Mouse (Mus musculus) liver, adult 2 months (tissue): ENCODE data around the gene Itga3. TPM values are rescaled to one million over a fixed set of nuclear protein-coding genes. Genes with fewer than 3 reads are reported as not detected.

ENCODE experiments used
- DNase-seq: peaks from one replicate; pipeline ENCODE4 v3.0.0-alpha.2; 2011; ENCODE audit warnings: low read depth, low spot score; ENCODE audit errors: extremely low read depth
- H3K27ac ChIP-seq: fragments of 200-500 bp; replicated peaks from 2 replicates; pipeline ENCODE4 v1.5.1; 2012; ENCODE audit warnings: low read depth, mild to moderate bottlenecking, control low read depth, inconsistent platforms, low read length; ENCODE audit not compliant: insufficient read depth
- H3K27me3 ChIP-seq: fragments of 200-500 bp; 2 replicates; pipeline ENCODE4 v1.6.1; 2012; ENCODE audit warnings: mild to moderate bottlenecking, moderate library complexity, low read length, inconsistent platforms; ENCODE audit not compliant: control insufficient read depth, insufficient read depth
- H3K36me3 ChIP-seq: fragments of 200-500 bp; 2 replicates; pipeline ENCODE4 v1.6.1; 2012; ENCODE audit warnings: low read length, inconsistent platforms; ENCODE audit not compliant: control insufficient read depth, insufficient read depth
- H3K4me1 ChIP-seq: fragments of 200-500 bp; 2 replicates; pipeline ENCODE4 v1.6.1; 2011; ENCODE audit warnings: low read length; ENCODE audit not compliant: control insufficient read depth, insufficient read depth
- H3K4me3 ChIP-seq: fragments of 200-500 bp; 2 replicates; pipeline ENCODE4 v1.5.1; 2011; ENCODE audit warnings: low read depth, mild to moderate bottlenecking, control low read depth, low read length, moderate library complexity; ENCODE audit not compliant: insufficient read depth
- H3K79me2 ChIP-seq: fragments of 200-500 bp; 2 replicates; pipeline ENCODE4 v1.6.1; 2012; ENCODE audit warnings: inconsistent platforms, mild to moderate bottlenecking, low read length, moderate library complexity; ENCODE audit not compliant: control insufficient read depth, insufficient read depth
- H3K9ac ChIP-seq: fragments of 200-500 bp; 2 replicates; pipeline ENCODE4 v1.6.1; 2012; ENCODE audit warnings: low read depth, mild to moderate bottlenecking, control low read depth, inconsistent platforms, low read length
- CTCF ChIP-seq: fragments of 200-500 bp; IDR thresholded peaks from 2 replicates; pipeline ENCODE4 v1.5.1; 2011; ENCODE audit warnings: low read depth, low read length, control low read depth
- POLR2A ChIP-seq: fragments of 200-500 bp; IDR thresholded peaks from 2 replicates; pipeline ENCODE4 v1.6.1; 2011; ENCODE audit warnings: low read length, control low read depth; ENCODE audit not compliant: insufficient read depth; ENCODE audit errors: extremely low read depth
- WGBS: fragments of 180-500 bp; shearing (Covaris S2); methylation state at CpG from one replicate; pipeline ENCODE4 v1.1.7; 2018; 5-methylcytosine and 5-hydroxymethylcytosine counted together
- polyA plus RNA-seq: library from polyadenylated mRNA; depleted of rRNA; stranded (reverse); fragments of >200 nt; gene quantifications from 2 replicates; pipeline ENCODE4 v1.2.3, GENCODE M21; 2012
- total RNA-seq: library from RNA; depleted of rRNA; stranded (reverse); fragments of >200 nt; gene quantifications from 2 replicates; pipeline ENCODE4 v1.2.3, GENCODE M21; 2014

Itga3 gene
- total and polyA plus RNA-seq, 2 experiments: 2.6 to 5.7 TPM

DNA sequence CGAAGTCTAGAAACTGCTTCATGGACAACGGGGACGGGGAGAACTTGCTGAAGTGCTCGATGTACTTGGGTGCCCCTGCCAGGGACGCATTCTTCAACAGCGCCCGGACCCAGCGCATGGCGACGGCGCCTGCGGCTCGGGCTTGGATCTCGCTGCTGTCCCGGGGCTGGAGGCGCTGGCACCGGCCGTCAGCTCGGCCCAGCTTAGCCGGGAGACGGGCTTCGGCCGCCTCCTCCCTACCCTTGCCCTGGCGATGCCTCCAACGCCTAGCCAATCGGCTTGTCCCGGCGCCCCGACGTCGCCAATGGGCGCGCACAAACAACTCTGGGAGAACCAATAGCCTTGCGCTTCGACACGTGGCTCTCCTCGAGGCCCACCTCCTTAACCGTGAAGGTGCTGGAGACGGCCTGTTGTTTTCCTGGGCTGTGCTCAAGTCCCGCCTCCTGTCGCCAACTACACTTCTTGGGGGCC, 35.4 kb downstream of the Itga3 start, which contains the start of gene Pdk2:
Pdk2 (minus strand) TSS at position 216 of the 471 bp plus-strand sequence.
- Histone ChIP-seq H3K9ac (peak within 1 kb of the TSS; percentile 92), H3K27me3 (no peaks in the 10 kb centered on the region), H3K27ac (peak within 1 kb of the TSS; percentile 91), H3K4me3 (peak within 1 kb of the TSS; percentile 84), H3K4me1 (peaks cover 20% of the 10 kb centered on the region), H3K36me3 (peaks cover 5% of the 10 kb centered on the region; the same call in 1 of the 2 replicates), H3K79me2 (no peaks in the 10 kb centered on the region)
- TF ChIP-seq CTCF (no peak), POLR2A (peak; percentile 98)
- under 1% methylated on average over 41 of the region's 41 CpGs for WGBS
- DNase-seq: peak; percentile 97

GRCm38 (mm10) chr11:95040491-95041138, 36.0 kb downstream of the Itga3 start:
- H3K4me1 ChIP-seq: peaks cover 20% of the 10 kb centered on the region
- no peaks in the 10 kb centered on the region for H3K79me2 ChIP-seq
- peak; percentile 94 for DNase-seq
- H3K27ac ChIP-seq: peak overlapping the region; percentile 91
- no peak for TF ChIP-seq CTCF
- TF ChIP-seq POLR2A: peak; percentile 64; the same call in 1 of the 2 replicates
- H3K9ac ChIP-seq: peak overlapping the region; percentile 92
- H3K27me3 ChIP-seq: no peaks in the 10 kb centered on the region
- under 1% methylated on average over 20 of the region's 20 CpGs for WGBS
- peak overlapping the region; percentile 84 for H3K4me3 ChIP-seq
- peaks cover 5% of the 10 kb centered on the region; the same call in 1 of the 2 replicates for H3K36me3 ChIP-seq

- peak; percentile 54 for DNase-seq
- Histone ChIP-seq H3K27ac (peak overlapping the region; percentile 91), H3K36me3 (peaks cover 5% of the 10 kb centered on the region; the same call in 1 of the 2 replicates), H3K79me2 (no peaks in the 10 kb centered on the region), H3K9ac (peak overlapping the region; percentile 92), H3K4me1 (peaks cover 20% of the 10 kb centered on the region), H3K4me3 (peak overlapping the region; percentile 84; the same call in 1 of the 2 replicates), H3K27me3 (no peaks in the 10 kb centered on the region)
- 61% methylated on average over 4 of the region's 4 CpGs for WGBS
- no peak for TF ChIP-seq POLR2A
- TF ChIP-seq CTCF: no peak
These were observed 36.8 kb downstream of the Itga3 start for GRCm38 (mm10) chr11:95039766-95040165.

GRCm38 (mm10) chr11:95038818-95039655, 37.6 kb downstream of the Itga3 start:
- 62% methylated on average over 13 of the region's 13 CpGs for WGBS

DNA sequence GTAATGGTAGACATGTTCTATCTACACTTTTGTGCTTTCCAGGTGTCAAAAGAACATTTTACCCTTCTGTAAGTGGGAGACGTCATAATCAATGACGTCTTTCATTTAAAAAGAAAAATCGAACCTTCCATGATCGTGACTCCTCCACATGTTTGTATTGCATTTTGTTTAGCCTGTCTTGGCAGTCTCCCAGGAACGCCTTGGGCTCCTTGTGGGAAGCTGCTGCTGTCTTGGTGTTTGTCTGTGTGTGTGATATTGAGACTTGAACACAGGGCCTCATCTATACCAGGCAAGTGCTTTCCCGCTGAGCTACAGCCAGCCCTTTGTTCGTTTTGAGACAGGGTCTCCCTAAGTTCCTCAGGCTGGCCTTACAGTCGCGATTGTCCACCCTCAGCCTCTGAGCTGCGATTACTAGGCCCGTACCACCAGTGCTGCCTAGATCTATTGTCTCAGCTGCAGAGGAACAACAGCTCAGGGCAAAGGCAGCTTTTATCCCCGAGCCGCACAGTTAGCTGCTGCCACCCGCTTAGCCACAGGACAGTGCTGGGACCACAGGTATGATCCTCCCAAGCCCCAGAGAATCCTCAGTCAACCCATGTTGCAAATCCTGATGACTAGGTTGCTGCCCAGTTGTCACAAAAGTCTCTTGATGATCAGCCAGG, 38.3 kb downstream of the Itga3 start:
- no peaks in the 10 kb centered on the region for H3K27me3 ChIP-seq
- TF ChIP-seq POLR2A (no peak), CTCF (no peak)
- no peaks in the 10 kb centered on the region for H3K79me2 ChIP-seq
- peak overlapping the region; percentile 72 for H3K27ac ChIP-seq
- DNase-seq: peak; percentile 30
- 48% methylated on average over 14 of the region's 14 CpGs for WGBS
- peaks cover 20% of the 10 kb centered on the region for H3K4me1 ChIP-seq
- H3K36me3 ChIP-seq: peaks cover 5% of the 10 kb centered on the region; the same call in 1 of the 2 replicates
- no peak overlapping the region for H3K4me3 ChIP-seq
- peak overlapping the region; percentile 13; the same call in 1 of the 2 replicates for H3K9ac ChIP-seq

More at GRCm38 (mm10) chr11:95038818-95039655, 37.6 kb downstream of the Itga3 start:
- Histone ChIP-seq H3K4me3 (no peak overlapping the region), H3K79me2 (no peaks in the 10 kb centered on the region), H3K9ac (peak overlapping the region; percentile 7; the same call in 1 of the 2 replicates), H3K36me3 (peaks cover 5% of the 10 kb centered on the region; the same call in 1 of the 2 replicates), H3K27ac (peak overlapping the region; percentile 91), H3K27me3 (no peaks in the 10 kb centered on the region), H3K4me1 (peaks cover 20% of the 10 kb centered on the region)
- TF ChIP-seq CTCF (no peak), POLR2A (no peak)
- DNase-seq: peak; percentile 99
